Mouse (Mus musculus) ES-Bruce4 (cell line): ENCODE results near the gene Syt17.

Experiments used
- CTCF ChIP-seq: IDR thresholded peaks from one replicate; pipeline ENCODE4 v1.8.1; 2011; ENCODE audit warnings: low read depth, low read length
- EP300 ChIP-seq: IDR thresholded peaks from 2 replicates; pipeline ENCODE4 v1.6.1; 2011; ENCODE audit warnings: low read depth, low read length; ENCODE audit not compliant: insufficient read depth
- POLR2A ChIP-seq: IDR thresholded peaks from one replicate; pipeline ENCODE4 v1.8.1; 2011; ENCODE audit warnings: low read length; ENCODE audit not compliant: insufficient read depth

- no peak for TF ChIP-seq EP300
- TF ChIP-seq CTCF = no peak
- TF ChIP-seq POLR2A = no peak
Observed at GRCm38 (mm10) chr7:118462818-118463762, 15.1 kb upstream of the Syt17 start.
